Mouse (Mus musculus): ENCODE measurements around the gene Gm29666. TPM values are rescaled to one million over a fixed set of nuclear protein-coding genes. Genes with fewer than 3 reads are reported as not detected.

Gene Gm29666
- total RNA-seq, 4 experiments from 2014 or later = 0.19 to 0.27 (median 0.24) TPM

DNA sequence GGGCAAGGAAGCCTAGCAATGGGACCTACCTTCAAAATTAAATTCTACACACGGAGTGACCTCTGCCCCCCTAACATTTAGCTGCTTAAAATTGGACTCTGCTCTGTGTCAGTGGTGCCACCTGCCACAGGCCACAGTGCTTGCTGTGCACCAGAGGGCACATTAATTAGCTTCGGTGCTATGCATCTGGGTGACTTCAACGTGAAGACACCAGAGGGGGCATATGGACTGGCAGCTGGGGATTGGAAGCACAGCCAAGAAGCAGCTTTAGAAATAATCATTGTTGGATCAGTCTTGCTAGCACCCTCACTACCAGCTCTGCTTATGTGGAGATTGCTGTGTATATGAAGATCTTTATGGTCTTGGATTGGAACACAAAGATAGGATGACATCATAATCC is 6.6 kb downstream of the Gm29666 start:
- DNase-seq (ENCODE audit: low spot score in 2 of 2) = no peak

GRCm38 (mm10) chr15:84903843-84904385 is 15.9 kb downstream of the Gm29666 start:
- DNase-seq (ENCODE audit: low spot score in 2 of 2) = no peak

DNA sequence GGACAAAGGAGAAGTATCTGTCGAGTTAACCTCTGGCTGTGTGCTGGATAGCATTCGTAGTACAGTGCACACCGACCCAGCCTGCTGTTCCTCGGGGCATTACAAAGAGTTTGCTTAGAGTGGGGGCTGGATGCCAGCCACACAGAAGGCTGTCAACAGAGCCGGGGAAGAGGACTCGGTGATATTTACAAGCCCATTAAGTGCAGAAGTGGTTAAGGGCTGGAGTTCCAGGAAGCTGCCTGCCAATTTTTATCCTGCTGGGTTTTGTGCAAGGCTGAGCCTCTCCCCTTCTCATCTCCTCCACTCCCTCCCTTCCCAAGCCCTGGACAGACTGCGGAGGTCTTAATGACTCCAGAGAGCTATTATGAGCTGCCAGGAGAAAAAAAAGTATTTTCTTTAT is 21.8 kb downstream of the Gm29666 start:
- no peak for DNase-seq (ENCODE audit: low spot score in 2 of 2)

GRCm38 (mm10) chr15:84896664-84897063 is 23.2 kb downstream of the Gm29666 start:
- no peak for DNase-seq (ENCODE audit: low spot score in 2 of 2)

GRCm38 (mm10) chr15:84896216-84896615 is 23.6 kb downstream of the Gm29666 start:
- DNase-seq (ENCODE audit: low spot score in 2 of 2) = peak in 1 of 2 experiments; percentile 7

DNA sequence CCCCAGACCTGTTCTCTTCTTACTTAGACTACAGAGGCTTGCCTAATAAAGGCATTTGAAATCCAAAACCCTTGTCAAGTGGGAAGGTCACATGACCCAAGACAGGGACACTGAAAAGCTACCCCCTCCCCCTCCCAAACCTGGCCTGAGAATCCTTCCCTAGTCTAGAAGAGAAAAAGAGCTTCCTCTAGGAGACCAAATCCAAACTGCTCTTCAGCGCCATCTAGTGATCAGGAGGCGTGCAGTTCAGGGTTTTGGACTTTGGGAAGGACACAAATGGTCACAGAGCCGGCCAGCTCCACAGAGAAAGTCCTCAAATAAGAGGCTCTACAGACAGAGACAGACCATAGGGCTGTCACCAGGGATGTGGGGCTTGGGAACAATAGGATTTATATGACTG is 28.2 kb downstream of the Gm29666 start:
- peak; percentile 7 to 20 for DNase-seq (ENCODE audit: low spot score in 2 of 2)

DNA sequence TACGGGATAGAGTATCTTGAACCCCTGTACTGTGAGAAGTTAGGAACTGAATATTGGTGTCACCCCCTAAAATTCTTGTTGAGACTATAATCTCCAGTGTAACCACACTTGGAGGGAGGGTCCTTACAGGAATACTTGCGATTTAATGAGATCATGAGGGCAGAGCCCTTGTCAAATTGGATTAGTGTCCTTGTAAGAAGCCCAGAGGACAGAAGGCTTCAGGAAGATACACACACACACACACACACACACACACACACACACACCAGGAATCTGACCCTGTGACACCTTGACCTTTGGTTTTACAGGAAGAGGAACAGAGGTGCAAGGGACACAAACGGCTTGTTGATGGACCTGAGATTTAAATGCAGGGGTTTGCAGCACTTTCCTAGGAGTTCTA is 28.6 kb downstream of the Gm29666 start:
- no peak for DNase-seq (ENCODE audit: low spot score in 2 of 2)

GRCm38 (mm10) chr15:84888066-84888465 is 31.8 kb downstream of the Gm29666 start:
- DNase-seq (ENCODE audit: low spot score in 2 of 2) = no peak

DNA sequence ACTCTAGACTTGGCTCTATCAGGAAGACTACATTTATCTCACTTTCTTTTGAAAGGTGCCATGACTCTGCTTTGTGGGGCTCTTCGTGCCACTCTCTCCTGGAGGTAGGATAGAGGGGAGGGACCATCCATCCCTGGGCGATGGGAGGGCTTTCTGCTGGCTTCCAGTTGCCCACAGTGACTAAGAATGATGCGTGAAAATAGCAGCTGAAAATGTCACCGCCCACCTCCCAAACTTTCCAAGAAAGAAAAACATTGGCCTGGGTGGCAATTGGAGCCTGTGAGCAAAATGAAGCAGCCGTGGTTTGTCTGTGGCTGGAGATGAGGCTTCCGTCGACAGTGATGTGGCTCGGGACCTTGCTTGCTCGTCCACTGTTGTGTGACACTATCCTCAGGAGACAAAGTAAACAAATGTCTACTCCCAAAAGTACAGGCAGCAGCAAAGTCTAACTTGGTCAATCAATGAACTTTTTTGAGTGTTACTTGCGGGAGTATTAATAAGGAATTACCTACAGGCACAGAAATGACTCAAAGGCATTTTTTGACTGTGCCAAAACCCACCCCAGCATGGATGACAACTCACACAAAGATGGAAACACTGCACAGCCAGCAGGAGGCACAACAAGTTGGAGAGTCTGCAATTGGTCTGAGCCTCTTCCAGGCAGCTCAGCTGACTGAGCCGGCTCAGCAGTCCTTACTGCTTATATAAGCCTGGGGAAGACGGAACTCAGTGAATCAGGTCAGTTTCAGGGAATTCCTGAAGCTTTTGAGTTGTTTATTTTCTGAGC is 42.6 kb downstream of the Gm29666 start:
- no peak for DNase-seq (ENCODE audit: low spot score in 2 of 2)

GRCm38 (mm10) chr15:84873867-84874266 is 46.0 kb downstream of the Gm29666 start:
- DNase-seq (ENCODE audit: low spot score in 2 of 2) = no peak

- DNase-seq (ENCODE audit: low spot score in 2 of 2) = no peak
Measured at GRCm38 (mm10) chr15:84873079-84873478, 46.8 kb downstream of the Gm29666 start.

DNA sequence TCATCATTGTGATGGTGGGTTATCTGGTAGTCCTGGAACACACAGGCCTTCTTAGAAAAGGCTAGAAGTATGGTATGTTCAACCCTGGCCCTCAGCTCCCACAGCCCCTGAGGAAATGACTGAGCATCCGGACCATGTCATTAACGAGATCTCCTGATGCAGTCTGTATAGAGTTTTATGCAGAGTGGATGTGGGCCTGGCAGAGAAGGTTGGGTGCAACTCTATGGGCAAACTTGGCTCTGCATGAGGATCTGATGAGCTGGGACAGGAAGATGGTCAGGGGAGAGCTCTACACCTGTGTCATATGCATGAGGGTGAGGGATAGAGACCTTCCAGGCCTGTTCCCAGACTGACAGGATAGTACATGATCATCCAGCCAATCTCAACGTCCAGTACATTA is 48.0 kb downstream of the Gm29666 start:
- no peak for DNase-seq (ENCODE audit: low spot score in 2 of 2)

DNA sequence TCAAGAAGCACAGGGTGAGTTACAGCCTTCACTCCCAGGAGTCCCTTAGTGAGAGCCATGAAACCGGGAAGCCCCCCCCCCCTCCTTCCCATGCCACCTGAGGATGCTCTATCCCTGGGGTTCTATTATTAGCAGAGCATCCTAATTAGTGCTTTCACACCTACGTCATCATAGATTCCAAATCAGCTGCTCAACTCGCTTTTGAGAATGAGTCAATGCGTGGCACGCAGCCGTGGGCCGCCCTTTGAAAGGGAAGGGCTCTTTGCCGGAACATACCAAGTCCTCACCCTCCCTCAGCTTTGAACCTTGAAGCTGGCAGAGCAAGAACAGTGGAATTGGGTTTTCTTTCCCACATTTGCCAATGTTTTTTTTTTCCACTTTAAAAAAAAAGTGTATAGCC is 57.9 kb downstream of the Gm29666 start:
- no peak for DNase-seq (ENCODE audit: low spot score in 2 of 2)

Small RNAs within 50 kb of the gene (microRNA-seq; reads per million reads assigned to microRNA genes)
- 258 reads per million, percentile 65 among the genes with 10 or more reads in this experiment for gene Mir1249

Other genes with a start within 250 kb of the Gm29666 start
- gene Arhgap8, start 200.0 kb downstream of the Gm29666 start, total RNA-seq (2022) = under 1 TPM in 2 of 4 experiments, not detected in 2; 0.31 to 0.32 TPM
- gene Phf21b, start 64.0 kb downstream of the Gm29666 start, total RNA-seq (2022) = under 1 TPM in 3 of 4 experiments, not detected in 1; 0.19 to 0.22 (median 0.21) TPM
- gene Nup50, start 3.4 kb upstream of the Gm29666 start, total RNA-seq (2022) = 10 to 100 TPM; 11.0 to 15.4 (median 14.2) TPM
- gene 5031439G07Rik, start 68.5 kb upstream of the Gm29666 start, total RNA-seq (2022) = 100 to 1,000 TPM; 103 to 132 (median 110) TPM
- not detected for gene Upk3a, start 97.1 kb upstream of the Gm29666 start, total RNA-seq (2022)
- 1 to 10 TPM; 4.3 to 6.2 (median 5.2) TPM for gene Fam118a, start 108.9 kb upstream of the Gm29666 start, total RNA-seq (2022)
- gene Smc1b, start 211.9 kb upstream of the Gm29666 start, total RNA-seq (2022) = not detected
- not detected for gene Ribc2, start 212.0 kb upstream of the Gm29666 start, total RNA-seq (2022)